Mouse (Mus musculus) C2C12 (cell line): ENCODE results near the gene Prkg1.

Experiments used
- CEBPB ChIP-seq: IDR thresholded peaks from one replicate; pipeline ENCODE4 v1.6.1; 2011; ENCODE audit warnings: low read depth, mild to moderate bottlenecking, control low read depth, moderate library complexity
- CTCF ChIP-seq: IDR thresholded peaks from one replicate; pipeline ENCODE4 v1.5.1; 2011; ENCODE audit not compliant: control insufficient read depth, insufficient read depth, insufficient read length
- MYOG ChIP-seq: IDR thresholded peaks from one replicate; pipeline ENCODE4 v1.6.1; 2011; ENCODE audit not compliant: control insufficient read depth, insufficient read length; ENCODE audit errors: extremely low read depth
- USF1 ChIP-seq: IDR thresholded peaks from one replicate; pipeline ENCODE4 v1.6.1; 2011; ENCODE audit warnings: low read depth, mild to moderate bottlenecking, control low read depth, moderate library complexity

- TF ChIP-seq CTCF, result no peak
- no peak for TF ChIP-seq USF1
- TF ChIP-seq CEBPB, result no peak
- no peak for TF ChIP-seq MYOG
These were observed 617.4 kb downstream of the Prkg1 start for GRCm38 (mm10) chr19:31147457-31147856.
